Mouse (Mus musculus) spleen, postnatal 14 days (tissue): ENCODE results near the gene Kif4.

Experiments used
- DNase-seq, 2 experiments: peaks; one replicate each; pipeline ENCODE4 v3.0.0; 2021 to 2022; ENCODE audit warnings: low spot score in 2 of 2

The Kif4 gene

DNA sequence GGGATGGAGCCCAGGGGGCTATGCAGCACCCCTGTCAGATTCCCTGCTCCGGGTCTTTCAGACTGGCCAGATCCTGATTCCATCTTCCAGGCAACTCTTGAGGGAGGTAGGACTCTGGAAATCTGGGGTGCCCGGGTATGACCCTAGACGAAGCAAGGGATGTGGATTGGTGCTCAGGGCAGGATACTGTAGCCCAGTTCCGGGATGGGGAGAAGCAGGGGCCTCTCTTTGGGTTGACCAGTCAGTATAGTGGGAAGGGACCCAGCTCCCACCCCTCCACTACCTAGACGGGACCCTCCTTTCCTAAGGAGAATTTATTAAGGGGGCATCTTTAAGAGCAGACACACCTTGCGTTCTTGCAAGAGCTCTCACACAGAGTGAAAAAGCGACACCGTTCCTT is 104.7 kb downstream of the Kif4 start:
- DNase-seq: no peak

- no peak for DNase-seq
Observed at GRCm38 (mm10) chrX:100734359-100734758, 108.8 kb downstream of the Kif4 start.

DNA sequence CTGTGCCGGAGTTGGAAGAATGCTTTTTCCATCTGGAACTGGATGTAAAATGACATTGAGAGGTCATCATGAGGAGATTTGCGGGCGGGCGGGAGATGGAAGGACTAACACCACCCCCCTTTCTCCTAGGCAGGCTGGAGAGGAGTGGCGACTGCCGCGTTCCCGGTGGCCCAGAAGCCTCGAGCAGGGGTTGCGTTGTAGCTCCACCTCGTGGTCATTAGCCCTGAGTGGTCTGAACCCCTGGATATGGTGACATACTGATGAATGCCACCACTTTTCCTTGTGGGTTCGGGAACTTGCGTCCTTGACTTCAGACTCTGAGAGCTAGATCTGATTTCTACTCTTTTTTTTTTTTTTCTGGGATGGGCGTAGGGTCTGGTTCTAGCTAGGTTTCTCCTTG is 113.4 kb downstream of the Kif4 start:
- no peak for DNase-seq

GRCm38 (mm10) chrX:100739443-100739842 is 113.9 kb downstream of the Kif4 start:
- no peak for DNase-seq

- DNase-seq: no peak
Observed at GRCm38 (mm10) chrX:100740785-100741184, 115.2 kb downstream of the Kif4 start.

DNA sequence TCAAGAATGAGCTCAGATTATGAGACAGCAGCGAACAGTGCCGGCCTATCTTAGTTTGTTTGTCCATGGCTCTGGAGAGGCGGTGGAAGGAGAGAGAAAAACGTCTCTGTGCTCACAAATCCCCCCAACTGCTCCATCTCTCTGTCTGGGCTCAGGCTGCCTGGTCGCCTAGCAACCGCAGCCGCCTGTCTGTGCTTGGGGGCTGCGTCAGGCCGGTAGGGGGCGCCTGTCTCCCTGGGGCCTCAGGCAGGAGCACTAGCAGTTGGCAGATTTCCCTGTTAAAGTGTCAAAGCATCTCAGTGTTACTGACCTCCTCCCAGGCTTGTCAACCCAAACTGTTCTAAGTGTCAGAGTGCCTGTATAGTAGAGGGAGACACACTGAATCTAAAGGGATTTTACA is 116.4 kb downstream of the Kif4 start:
- peak; percentile 8 to 15 for DNase-seq

DNA sequence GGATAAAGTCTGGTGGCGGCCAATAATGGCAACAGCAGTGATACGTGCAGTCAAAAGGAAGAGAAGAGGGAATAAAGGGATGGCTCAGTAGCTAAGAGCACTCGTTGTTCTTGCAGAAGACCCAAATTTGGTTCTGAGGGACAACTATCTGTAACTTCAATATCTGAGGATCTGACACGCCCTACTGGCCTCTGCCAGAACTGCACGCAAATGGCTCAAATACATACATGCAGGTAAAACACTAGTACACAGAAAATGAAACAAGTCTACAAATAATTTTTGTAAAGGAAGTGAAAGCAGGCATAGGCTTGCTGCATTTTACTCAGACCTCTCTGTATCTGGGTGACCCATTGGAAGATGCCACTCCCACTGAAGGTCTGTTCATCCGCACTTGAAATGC is 140.3 kb downstream of the Kif4 start:
- DNase-seq: no peak

DNA sequence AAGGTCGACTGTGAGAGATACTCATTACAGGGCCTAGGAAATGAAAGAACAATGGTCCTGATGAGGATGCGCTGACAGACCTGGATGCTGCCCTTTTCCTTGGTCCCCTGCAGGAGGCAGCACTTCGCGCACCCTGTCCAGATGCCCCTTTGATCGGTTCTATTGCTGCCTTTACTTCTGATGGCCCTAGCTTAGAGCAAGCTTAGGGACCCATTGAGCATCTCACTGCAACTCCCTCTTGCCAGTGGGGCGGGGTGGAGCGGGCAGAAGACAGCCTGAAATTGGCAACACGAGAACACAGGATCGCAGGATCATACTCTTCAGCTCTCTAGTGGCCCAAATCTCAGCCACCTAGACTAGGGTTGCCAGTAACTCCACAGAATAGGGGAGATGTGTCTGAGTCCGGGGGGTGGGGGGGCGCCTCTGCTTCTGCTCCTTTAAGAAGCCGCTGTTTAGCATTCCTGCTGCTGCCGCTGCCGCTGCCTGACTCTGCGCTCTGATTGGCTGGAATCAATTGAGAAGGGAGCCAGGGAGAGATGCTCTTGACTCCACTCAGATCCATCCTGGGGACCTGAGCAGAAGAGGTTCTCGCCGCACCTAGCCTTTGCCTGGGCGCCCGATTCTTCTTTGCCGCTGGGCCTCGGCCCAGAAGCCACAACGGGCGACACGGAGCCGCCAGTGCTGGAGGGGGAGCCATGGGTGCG is 141.8 kb downstream of the Kif4 start, which contains the start of gene Dlg3:
Dlg3 (plus strand) TSS at position 542 of the 704 bp plus-strand sequence.
- DNase-seq: no peak

GRCm38 (mm10) chrX:100767885-100768626 is 142.5 kb downstream of the Kif4 start:
- DNase-seq: no peak

GRCm38 (mm10) chrX:100769281-100769680 is 143.7 kb downstream of the Kif4 start:
- DNase-seq: no peak

DNA sequence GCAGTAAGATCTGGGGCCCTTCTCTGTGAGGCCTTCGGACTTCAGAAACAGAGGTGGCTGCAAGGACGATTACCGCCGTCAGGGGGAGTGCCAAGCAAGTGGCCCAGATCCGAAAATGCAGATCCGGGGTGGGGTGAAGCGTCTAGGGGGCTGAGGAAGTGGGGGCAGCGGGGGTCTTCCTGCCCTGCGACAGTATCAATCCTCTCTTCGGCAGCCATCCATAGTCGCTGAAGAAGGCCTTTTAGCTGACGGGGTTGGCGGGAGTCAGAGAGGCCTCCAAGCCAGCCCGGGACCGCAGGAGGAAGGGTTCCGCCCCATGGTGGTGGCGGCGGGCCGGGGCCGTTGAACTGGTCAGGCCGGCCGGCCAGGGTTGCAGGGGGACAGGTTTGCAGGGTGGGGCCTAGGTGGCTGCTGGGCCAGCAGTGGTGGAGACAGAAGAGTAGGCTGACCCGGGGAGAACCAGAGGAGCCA is 148.8 kb downstream of the Kif4 start:
- peak; percentile 18 to 43 for DNase-seq

GRCm38 (mm10) chrX:100775405-100775804 is 149.9 kb downstream of the Kif4 start:
- DNase-seq: no peak

DNA sequence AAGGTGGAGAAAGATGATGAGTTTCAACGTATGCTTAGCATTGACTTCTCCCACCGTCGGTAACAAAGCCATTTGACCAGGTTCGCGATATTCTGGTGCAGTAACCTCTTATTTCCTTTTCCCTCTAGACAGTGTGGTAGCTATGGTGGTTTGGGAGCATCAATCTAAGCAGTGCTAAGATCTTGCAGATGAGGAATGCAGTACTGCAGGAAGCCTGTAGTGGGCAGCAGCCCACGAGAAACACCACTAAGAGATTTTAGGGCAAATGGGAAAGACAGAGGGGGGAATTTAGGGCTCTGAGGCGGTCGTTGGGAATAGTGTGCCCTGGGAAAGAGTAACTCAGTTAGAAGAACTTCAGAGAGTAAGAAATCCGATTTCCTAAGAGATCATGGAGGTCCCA is 151.0 kb downstream of the Kif4 start:
- peak in 1 of 2 experiments; percentile 4 for DNase-seq
